Mouse (Mus musculus) bone marrow macrophage, adult 2 months (primary cell): Measurements from ENCODE around the gene Hist1h4b. TPM values are rescaled to one million over a fixed set of nuclear protein-coding genes. Genes with fewer than 3 reads are reported as not detected.
A peak's percentile ranks its signal among the peaks of the same experiment; 100 is the strongest.

Experiments used
- H3K27ac ChIP-seq: 2 replicates; pipeline ENCODE4 v1.5.1; 2012; ENCODE audit warnings: low read depth, low read length; ENCODE audit not compliant: insufficient read depth
- H3K4me1 ChIP-seq: 2 replicates; pipeline ENCODE4 v1.6.1; 2012; ENCODE audit warnings: low read length; ENCODE audit not compliant: control insufficient read depth, insufficient read depth
- H3K4me3 ChIP-seq: 2 replicates; pipeline ENCODE4 v1.5.1; 2012; ENCODE audit warnings: mild to moderate bottlenecking, low read length, moderate library complexity; ENCODE audit not compliant: insufficient read depth
- CTCF ChIP-seq: IDR thresholded peaks from 2 replicates; pipeline ENCODE4 v1.5.1; 2012; ENCODE audit warnings: low read depth, mild to moderate bottlenecking, low read length, moderate library complexity
- POLR2A ChIP-seq: IDR thresholded peaks from 2 replicates; pipeline ENCODE4 v1.6.1; 2012; ENCODE audit warnings: mild to moderate bottlenecking, low read depth, low read length, borderline replicate concordance
- polyA plus RNA-seq: library from polyadenylated mRNA; stranded (reverse); fragments of >200 nt; gene quantifications from 2 replicates; pipeline ENCODE4 v1.2.4, GENCODE M21; 2012; ENCODE audit not compliant: missing spikeins, insufficient read depth, insufficient read length

The Hist1h4b gene
- polyA plus RNA-seq, 1 experiment: 5.1 TPM

DNA sequence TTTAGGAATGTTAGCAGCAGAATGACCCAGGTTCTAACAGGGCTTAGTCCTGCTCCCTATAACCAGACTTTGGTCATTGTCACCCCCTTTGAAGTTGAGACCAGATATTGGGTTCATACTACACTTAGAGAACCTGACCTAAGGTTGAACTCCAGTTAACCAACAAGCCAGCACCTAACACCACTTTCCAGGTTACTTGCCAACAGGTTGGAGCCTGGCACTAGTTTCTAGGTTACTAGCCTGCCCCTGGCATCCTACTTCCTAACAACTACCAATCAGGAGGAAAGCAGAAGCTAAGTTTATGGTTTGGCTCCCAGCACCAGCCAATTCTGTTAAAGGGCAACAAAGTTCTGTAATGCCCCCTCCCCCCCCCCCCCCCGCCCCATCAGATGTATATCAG, 31.6 kb upstream of the Hist1h4b start:
- TF ChIP-seq CTCF (no peak), POLR2A (no peak)
- no peak overlapping the region for H3K27ac ChIP-seq
- H3K4me1 ChIP-seq: peaks cover 18% of the 10 kb centered on the region
- no peak overlapping the region for H3K4me3 ChIP-seq

DNA sequence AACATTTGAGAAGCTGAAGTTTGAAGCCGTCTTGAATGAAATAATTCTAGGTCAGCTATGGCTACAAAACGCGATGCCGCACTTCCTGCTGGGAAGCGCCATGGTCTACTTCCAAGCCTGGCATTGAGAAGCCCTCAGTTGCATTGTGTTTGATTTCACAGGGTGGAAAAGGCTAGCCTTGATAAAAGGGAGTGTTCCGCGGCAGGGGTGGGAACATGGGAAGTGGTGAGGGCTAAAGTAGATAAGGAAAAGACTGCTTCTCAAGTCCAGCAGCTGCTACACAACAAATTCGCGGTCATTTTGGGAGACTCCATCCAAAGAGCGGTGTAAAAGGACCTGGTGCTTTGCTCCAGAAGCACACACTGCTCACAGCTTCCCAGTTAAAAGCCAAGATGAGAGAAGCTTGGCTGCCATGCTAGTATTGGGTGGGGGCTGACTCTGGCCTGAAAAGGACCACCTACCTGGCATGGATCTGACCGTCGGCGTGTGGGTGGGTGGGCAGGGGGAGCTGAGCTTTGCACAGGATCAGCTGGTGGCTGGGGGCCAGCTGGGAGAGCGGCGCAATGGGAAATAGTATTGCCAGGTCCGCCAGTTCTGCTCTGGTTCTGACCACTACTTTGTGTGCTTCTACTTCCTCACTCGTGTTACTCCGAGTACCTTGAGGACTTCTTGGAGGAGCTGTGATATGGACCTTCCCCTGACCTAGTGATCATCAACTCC, 28.2 kb upstream of the Hist1h4b start:
- no peak for TF ChIP-seq POLR2A
- no peak for TF ChIP-seq CTCF
- no peak overlapping the region; the same call in 1 of the 2 replicates for H3K27ac ChIP-seq
- no peak overlapping the region for H3K4me3 ChIP-seq
- H3K4me1 ChIP-seq: peaks cover 19% of the 10 kb centered on the region

DNA sequence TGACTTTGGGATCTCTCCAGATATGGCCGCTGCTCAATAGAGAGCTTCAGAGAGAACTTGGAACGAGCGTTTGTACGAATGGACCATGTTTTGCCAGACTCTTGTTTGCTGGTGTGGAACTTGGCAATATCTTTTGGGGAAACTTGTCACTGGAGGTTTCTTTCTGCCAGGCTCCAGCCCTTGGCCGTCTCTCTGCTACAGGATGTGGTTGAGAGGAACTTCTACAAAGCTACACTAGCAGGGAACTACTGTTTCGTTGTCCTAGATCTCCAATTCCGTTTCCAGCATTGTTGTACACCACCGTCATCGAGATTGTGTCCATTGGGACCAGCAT, 27.7 kb upstream of the Hist1h4b start:
- Histone ChIP-seq H3K4me1 (peaks cover 19% of the 10 kb centered on the region), H3K4me3 (no peak overlapping the region), H3K27ac (no peak overlapping the region; the same call in 1 of the 2 replicates)
- no peak for TF ChIP-seq POLR2A
- no peak for TF ChIP-seq CTCF

DNA sequence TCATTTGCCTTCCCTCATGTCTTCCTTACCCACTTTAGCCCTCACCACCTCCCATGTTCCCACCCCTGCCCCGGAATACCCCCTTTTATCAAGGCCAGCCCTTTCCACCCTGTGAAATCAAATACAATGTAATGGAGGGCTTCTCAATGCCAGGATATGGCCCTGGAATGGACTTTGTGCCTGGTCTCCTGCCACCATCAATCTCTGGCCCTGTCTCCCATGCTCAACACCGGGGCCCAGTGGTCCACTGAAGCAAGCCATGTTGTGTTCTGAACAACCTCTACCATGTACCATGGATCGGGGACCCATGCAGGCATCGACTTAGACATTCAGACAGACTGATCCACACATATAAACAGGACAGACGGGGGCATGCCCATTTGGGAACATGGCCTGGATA, 27.1 kb upstream of the Hist1h4b start:
- Histone ChIP-seq H3K27ac (no peak overlapping the region), H3K4me3 (no peak overlapping the region), H3K4me1 (peaks cover 19% of the 10 kb centered on the region)
- TF ChIP-seq POLR2A (no peak), CTCF (no peak)

DNA sequence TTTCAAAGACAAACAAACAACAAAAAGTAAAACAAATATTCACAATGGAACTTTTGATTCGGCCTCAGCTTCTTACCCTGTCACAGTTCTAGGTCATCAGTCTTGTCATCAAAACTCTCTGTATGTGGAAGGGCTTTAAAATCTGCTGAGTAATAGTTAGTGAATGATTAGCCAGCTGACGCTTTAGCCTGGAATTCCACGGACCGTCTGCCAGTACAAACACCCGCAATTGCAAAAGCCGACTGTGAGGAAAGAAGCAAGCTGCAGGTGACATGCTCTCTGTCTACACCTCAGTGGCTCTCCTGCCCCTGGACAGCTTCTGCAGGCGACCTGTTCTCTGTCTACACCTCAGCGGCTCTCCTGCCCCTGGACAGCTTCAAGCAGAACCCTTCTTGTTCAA, 26.3 kb upstream of the Hist1h4b start:
- H3K4me3 ChIP-seq: no peak overlapping the region
- TF ChIP-seq POLR2A: no peak
- no peak for TF ChIP-seq CTCF
- H3K27ac ChIP-seq: no peak overlapping the region
- H3K4me1 ChIP-seq: peaks cover 19% of the 10 kb centered on the region

DNA sequence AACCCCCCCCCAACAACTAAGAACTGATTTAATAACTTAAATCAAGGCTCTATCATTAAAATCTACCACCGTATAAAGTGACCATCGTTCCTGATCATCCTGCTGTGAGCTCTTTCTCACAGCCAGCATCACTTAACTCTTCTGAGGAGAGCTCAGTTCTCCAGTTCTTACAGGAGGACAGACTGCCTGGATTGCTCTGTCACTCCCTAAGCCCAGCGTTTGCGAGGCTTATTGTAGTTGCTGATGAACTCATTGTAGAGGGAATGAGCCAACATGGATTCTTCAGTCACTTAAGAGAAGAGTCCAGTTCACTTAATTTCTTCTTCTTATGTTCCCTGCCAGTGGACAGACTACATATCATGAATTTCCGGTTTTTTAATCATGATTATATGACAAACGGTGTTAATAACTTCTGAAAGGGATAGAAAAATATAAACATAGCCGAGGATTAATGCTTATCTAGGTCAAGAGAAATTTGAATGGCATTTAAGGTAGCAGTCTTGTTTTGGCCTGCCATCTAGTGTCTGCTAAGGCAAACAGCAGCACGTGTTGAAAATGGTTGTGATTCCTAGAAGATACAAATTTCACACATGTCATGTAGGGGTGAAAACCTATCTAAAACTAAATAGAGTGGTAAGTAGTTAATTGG, 24.5 kb upstream of the Hist1h4b start:
- no peak overlapping the region for H3K27ac ChIP-seq
- H3K4me1 ChIP-seq: peaks cover 19% of the 10 kb centered on the region
- no peak for TF ChIP-seq CTCF
- no peak for TF ChIP-seq POLR2A
- H3K4me3 ChIP-seq: no peak overlapping the region

DNA sequence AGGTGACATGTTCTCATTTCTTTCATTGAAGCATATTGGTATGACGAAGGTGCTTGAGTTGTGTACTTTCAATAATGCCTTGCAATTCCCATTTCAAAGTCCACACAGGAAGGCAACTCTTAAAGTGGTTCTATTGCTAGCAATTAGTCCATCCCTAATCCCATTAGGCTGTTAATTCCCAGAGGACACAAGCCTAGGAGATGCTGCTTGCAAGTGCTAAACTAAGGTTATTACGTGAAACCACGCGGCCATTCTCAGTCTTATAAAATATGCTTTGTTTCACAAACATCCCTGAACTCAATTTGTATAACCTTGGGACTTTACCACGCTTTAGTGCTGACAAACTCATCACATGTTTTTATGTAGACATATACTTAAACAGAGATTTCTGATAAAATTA, 19.7 kb upstream of the Hist1h4b start:
- no peak overlapping the region for H3K4me3 ChIP-seq
- H3K27ac ChIP-seq: no peak overlapping the region
- no peak for TF ChIP-seq CTCF
- no peak for TF ChIP-seq POLR2A
- H3K4me1 ChIP-seq: peaks cover 5% of the 10 kb centered on the region

DNA sequence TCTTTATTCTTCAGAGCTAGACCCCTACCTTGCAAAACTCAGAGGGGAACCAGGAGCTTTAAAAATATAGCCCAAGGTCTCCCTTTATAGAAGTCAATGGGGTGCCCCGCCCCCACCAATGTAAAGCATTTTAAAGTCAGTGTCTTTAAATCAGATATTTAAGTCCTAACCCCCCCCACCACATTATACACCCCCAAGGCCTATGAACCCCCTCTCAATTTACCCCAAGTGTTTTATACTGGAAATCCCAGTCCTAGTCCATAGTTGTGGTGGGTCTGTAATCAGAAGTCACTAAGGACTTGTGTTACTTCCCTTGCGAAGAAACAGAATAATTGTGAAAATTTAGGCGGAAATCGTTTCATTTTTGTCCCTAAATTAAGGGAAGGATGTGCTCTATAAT, 18.8 kb upstream of the Hist1h4b start:
- H3K4me3 ChIP-seq: peak overlapping the region; percentile 51
- peaks cover 5% of the 10 kb centered on the region for H3K4me1 ChIP-seq
- peak overlapping the region; percentile 98 for H3K27ac ChIP-seq
- TF ChIP-seq POLR2A (no peak), CTCF (no peak)

DNA sequence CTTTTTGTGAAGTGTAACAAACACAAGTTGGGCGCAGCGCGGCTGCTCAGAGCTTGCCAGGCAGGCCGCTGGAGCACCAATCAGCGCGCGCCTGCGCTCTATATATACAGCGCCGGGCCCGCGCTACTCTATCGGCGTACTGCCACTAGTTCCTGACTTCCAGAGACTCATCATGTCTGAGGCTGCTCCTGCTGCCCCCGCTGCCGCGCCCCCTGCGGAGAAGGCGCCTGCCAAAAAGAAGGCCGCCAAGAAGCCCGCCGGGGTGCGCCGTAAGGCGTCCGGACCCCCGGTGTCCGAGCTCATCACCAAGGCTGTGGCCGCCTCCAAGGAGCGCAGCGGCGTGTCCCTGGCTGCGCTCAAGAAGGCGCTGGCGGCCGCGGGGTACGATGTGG, 18.1 kb upstream of the Hist1h4b start, which contains the start of gene Hist1h1c:
Gene Hist1h1c, plus strand, starts transcription at position 132 of the 392 bp plus-strand sequence.
- Histone ChIP-seq H3K4me1 (peaks cover 5% of the 10 kb centered on the region), H3K4me3 (peak within 1 kb of the TSS; percentile 84), H3K27ac (peak within 1 kb of the TSS; percentile 98)
- TF ChIP-seq POLR2A: peak; percentile 98
- TF ChIP-seq CTCF: no peak

DNA sequence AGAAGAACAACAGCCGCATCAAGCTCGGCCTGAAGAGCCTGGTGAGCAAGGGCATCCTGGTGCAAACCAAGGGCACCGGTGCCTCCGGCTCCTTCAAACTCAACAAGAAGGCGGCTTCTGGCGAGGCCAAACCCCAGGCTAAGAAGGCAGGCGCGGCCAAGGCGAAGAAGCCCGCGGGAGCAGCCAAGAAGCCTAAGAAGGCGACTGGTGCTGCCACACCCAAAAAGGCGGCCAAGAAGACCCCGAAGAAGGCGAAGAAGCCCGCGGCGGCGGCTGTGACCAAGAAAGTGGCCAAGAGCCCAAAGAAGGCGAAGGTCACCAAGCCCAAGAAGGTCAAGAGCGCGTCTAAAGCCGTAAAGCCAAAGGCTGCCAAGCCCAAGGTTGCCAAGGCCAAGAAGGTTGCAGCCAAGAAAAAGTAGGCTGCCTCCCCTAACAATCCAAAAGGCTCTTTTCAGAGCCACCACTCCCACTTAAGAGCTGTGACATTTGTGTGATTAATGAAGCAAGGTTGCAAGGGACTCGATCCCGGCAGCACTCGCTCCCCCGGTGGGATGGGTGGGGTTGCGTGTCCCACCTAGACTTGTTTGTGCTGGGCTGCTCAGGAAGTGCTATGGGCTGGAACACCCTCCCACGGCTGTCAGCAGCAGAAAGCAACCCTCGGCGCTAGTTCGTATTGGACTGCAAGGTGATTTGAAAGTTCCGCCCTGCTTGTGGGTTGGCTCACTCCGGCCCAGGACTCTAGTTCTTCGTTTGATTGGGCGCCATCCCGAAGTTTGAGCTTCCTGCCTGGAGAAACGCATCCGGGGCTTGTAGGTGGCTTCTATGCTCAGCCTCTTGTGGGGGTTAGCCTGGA, 17.5 kb upstream of the Hist1h4b start:
- TF ChIP-seq CTCF: no peak
- no peak for TF ChIP-seq POLR2A

More for the DNA sequence above, 17.5 kb upstream of the Hist1h4b start:
- Histone ChIP-seq H3K4me1 (peaks cover 7% of the 10 kb centered on the region), H3K27ac (peak overlapping the region; percentile 98), H3K4me3 (peak overlapping the region; percentile 84)
